Mouse (Mus musculus): ENCODE measurements around the gene Stxbp3. TPM values are rescaled to one million over a fixed set of nuclear protein-coding genes. Genes with fewer than 3 reads are reported as not detected.
"Not testable (repeated sequence)": the region's sequence is repeated elsewhere in the genome, so short reads cannot be mapped to it uniquely, and the experiment has no call there.

The Stxbp3 gene
- 14.2 and 17.3 TPM in 2 replicates for polyA plus RNA-seq (2012; rRNA removed)

DNA sequence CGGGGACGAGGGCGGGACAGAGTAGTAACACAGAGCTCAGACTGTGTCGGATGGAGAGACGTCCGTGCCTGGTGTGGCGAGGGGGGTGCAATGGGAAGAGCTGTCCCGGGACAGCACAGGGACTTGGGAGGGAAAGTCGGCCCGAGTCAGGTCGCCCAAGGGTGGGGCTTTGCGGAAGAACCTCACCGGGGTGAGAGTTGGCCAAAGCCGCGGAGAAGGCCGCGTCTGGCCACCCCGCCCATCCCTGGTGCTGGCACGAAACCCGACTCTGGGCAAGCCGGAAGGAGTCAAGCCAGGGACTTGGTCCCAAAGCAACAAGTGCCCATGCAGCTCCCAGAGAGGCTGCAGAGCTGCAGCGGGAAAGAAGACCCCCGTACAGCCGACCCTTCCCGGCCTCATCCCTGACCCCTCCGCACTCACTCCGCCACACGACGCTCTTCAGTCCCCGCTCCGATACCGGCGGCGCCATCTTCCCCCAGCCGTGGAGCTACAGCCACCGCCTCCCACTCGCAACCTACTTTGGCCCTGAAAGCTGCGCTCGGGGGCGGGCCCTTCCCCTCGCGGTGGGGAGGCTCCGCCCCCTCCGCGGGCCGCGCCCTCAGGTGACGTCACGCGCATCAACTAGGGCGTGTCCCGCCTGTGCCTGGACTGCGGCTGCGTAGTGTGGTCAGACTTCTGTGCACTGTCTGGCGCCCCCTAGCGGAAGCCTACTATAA, at the start of gene Stxbp3:
Gene Stxbp3, minus strand, starts transcription at position 527 of the 716 bp plus-strand sequence.
- DNase-seq (ENCODE audit: low read depth): no peak

- no peak for DNase-seq (ENCODE audit: low read depth)
These were observed 49.6 kb upstream of the Stxbp3 start, which contains the start of gene Fndc7 for GRCm38 (mm10) chr3:108889908-108890307. Gene Fndc7, minus strand, starts transcription at chr3:108890008.

GRCm38 (mm10) chr3:108887618-108887975, 47.3 kb upstream of the Stxbp3 start:
- DNase-seq (ENCODE audit: low read depth): no peak

- DNase-seq (ENCODE audit: low read depth): no peak
These were observed 46.8 kb upstream of the Stxbp3 start for GRCm38 (mm10) chr3:108886934-108887617.

- no peak for DNase-seq (ENCODE audit: low read depth)
These were observed 45.6 kb upstream of the Stxbp3 start for GRCm38 (mm10) chr3:108885686-108886530.

GRCm38 (mm10) chr3:108884706-108885289, 44.5 kb upstream of the Stxbp3 start:
- DNase-seq (ENCODE audit: low read depth): no peak

- no peak for DNase-seq (ENCODE audit: low read depth)
These were observed 42.7 kb upstream of the Stxbp3 start for GRCm38 (mm10) chr3:108883067-108883466.

DNA sequence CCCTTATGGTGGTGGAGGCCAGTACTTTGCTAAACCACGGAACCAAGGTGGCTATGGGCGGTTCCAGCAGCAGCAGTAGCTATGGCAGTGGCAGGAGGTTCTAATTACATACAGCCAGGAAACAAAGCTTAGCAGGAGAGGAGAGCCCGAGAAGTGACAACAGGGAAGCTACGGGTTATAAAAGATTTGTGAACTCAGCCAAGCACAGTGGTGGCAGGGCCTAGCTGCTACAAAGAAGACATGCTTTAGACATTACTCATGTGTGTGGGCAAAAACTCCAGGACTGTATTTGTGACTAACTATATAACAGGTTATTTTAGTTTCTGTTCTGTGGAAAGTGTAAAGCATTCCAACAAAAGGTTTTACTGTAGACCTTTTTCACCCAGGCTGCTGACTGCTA, 41.5 kb upstream of the Stxbp3 start:
- DNase-seq (ENCODE audit: low read depth): not testable (repeated sequence)

DNA sequence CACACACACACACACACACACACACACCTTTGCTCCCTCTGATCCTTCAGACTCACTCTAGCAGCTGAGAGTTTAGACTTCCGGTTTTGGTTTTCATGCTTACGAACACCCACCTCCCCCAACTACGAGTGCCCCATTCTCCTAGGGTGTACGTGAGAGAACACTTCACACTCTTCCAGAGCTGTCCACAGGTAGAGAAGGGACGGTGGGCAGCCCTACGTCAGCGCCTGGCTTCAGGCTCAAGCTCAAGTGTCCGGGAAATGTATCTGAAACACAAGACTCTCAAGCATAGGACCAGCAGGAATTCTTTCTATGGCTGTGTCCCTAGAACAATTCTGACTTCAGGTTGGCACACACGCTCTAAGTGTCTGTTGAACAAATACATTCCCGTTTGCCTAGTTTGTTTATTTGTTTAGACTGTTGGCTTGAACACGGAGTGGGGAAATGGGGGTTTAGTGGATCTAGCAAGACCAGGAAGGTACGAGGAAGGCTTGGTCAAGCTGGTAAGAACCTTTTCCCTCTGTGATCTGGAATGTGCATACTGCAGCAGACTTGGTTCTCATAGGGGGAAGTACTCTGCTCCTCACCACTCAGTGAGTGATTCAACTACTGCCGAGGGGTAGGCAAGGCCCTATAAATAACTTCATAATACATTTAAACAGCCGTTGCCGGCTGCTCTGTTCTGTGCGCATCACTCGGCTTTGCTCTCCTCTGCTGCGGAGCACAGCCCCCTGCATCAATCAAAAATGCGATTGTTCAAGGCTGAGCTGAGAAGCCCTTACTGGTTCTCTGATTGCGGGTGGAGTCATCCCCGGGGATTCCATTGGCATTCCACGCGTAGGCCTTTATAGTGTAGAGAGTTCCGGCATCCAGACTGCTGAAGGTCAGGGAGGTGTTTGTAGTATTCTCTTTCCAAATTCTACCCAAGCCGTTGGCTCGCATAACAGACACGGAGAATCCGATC, 40.5 kb upstream of the Stxbp3 start:
- no peak for DNase-seq (ENCODE audit: low read depth)

GRCm38 (mm10) chr3:108879836-108880435, 39.6 kb upstream of the Stxbp3 start:
- DNase-seq (ENCODE audit: low read depth): no peak

DNA sequence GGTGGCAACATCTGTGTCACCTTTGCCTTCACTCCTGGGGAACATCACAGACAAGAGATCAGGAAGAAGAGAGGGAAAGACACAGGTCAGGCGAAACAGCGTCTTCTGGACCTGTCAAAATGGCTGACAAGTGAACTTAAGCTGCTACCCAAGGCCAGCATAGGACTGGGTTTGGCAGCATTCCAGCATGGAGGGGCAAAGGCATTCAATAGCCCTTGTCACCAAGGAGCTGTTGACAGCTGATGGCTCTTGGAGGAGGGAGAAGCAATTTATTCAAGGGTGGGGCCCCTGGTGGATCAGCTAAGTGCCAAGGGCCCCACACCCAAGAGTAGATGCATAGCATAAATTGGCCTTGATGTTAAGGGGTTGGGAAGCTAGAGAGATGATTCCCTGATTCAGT, 38.8 kb upstream of the Stxbp3 start:
- DNase-seq (ENCODE audit: low read depth): no peak

GRCm38 (mm10) chr3:108870631-108871030, 30.3 kb upstream of the Stxbp3 start:
- DNase-seq (ENCODE audit: low read depth): no peak

DNA sequence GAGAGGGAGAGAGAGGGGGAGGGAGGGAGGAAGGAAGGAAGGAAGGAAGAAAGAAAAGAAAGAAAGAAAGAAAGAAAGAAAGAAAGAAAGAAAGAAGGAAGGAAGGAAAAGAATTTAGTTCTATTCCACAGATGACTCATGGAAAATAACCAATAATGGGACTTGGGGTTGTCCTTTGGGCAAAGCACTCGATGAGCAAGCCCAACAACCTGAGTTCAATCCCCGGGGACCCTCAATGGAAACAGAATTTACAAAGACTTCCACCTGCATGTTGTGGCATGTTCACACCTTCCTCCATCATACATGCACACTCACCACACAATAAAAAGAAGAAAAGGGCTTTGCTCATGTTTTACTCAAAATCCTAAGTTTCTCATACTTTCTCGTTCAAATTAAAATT, 27.1 kb upstream of the Stxbp3 start:
- no peak for DNase-seq (ENCODE audit: low read depth)

- no peak for DNase-seq (ENCODE audit: low read depth)
These were observed 25.4 kb upstream of the Stxbp3 start for GRCm38 (mm10) chr3:108865676-108866075.

GRCm38 (mm10) chr3:108865129-108865528, 24.8 kb upstream of the Stxbp3 start:
- no peak for DNase-seq (ENCODE audit: low read depth)

GRCm38 (mm10) chr3:108863091-108863490, 22.8 kb upstream of the Stxbp3 start:
- DNase-seq (ENCODE audit: low read depth): no peak

- DNase-seq (ENCODE audit: low read depth): not testable (repeated sequence)
These were observed 22.0 kb upstream of the Stxbp3 start for GRCm38 (mm10) chr3:108862282-108862681.

DNA sequence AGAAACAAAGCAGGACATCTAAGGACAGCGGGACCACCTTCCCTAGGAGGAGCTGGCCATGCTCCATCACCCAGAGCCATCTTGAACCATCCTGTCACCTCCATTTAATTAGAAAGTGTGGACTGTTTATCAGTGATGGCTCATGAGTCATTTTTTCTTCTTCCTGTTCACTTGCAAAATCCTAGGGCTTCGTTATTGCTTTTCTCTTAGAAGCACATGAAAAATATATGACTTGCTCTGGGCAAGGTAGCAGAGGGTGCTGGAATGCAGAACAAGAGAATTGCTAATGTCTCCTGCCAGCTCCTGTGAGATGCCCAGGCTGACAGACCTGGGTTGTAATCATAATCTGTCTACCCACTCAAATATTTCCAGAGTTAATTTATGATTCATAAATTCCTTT, 20.5 kb upstream of the Stxbp3 start:
- no peak for DNase-seq (ENCODE audit: low read depth)

DNA sequence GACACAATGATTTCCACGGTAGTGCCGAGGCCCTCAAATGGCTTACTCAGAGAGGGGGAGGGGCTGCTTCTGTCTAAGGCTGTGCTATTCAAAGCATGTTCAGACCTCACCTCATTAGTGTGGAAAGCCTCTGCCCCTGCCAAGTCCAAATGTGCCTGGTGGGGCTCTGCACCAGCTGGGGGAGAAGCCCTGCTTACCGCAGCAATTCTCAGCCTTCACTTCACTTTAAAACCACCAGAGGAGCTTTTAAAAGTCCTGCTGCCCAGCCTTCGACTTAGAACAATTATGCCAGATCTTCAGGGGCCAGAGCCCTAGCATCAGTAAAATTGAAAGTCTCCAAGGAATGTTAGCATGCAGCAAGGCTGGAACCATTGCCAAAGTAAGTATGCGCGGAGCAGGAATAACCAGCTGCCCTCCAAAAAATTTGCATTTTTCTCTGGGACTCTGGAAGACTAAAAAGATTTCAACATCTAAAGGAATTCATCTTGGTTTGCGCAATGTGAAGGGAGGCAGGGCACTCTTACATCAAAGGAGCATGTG, 18.0 kb upstream of the Stxbp3 start:
- peak; percentile 81 for DNase-seq (ENCODE audit: low read depth)

DNA sequence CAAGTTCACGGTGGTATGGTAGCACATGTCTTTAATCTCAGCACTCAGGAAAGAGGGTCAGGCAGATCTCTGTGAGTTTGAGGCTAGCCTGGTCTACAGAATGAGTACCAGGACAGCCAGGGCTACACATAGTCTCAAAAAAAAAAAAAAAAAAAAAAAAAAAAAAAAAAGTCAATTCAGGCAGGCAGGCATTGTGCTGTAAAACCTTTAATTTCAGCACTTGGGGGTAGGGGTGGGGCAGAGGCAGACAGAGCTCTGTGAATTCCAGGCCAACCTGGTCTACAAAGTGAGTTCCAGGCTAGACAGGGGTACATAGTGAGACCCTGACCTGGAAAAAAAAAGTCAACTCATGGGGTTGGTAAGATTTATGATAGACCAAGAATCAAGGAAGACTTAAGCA, 17.4 kb upstream of the Stxbp3 start:
- no peak for DNase-seq (ENCODE audit: low read depth)

Measured in gonadal fat pad, adult 2 months (tissue).